Mouse (Mus musculus) G1E (cell line): Measurements from ENCODE around the gene Ccm2.

ENCODE experiments used
- CTCF ChIP-seq: IDR thresholded peaks from 2 replicates; pipeline ENCODE4 v1.5.1; 2012; ENCODE audit warnings: low read depth, low read length, inconsistent platforms, mixed read lengths
- GATA1 ChIP-seq: IDR thresholded peaks from 2 replicates; pipeline ENCODE4 v1.6.1; 2012; ENCODE audit warnings: borderline replicate concordance, low read length, inconsistent platforms, mixed read lengths
- GATA2 ChIP-seq: IDR thresholded peaks from 2 replicates; pipeline ENCODE4 v1.6.1; 2012; ENCODE audit warnings: low read depth, low read length, inconsistent platforms, borderline replicate concordance
- POLR2AphosphoS5 ChIP-seq: IDR thresholded peaks from 2 replicates; pipeline ENCODE4 v1.6.1; 2012; ENCODE audit warnings: low read depth, low read length, inconsistent platforms; ENCODE audit not compliant: insufficient replicate concordance
- TAL1 ChIP-seq: conservative IDR thresholded peaks from 2 replicates; pipeline ENCODE4 v1.6.1; 2012; ENCODE audit warnings: low read depth, low read length, inconsistent platforms, mixed read lengths

- TF ChIP-seq CTCF, result no peak
- no peak for TF ChIP-seq GATA1
- TF ChIP-seq POLR2AphosphoS5, result no peak
- no peak for TF ChIP-seq TAL1
- TF ChIP-seq GATA2, result no peak
Measured at GRCm38 (mm10) chr11:6569410-6569777, 22.7 kb downstream of the Ccm2 start.
